Mouse (Mus musculus) CH12.LX (cell line): Measurements from ENCODE around the gene Ifrd2.
A peak's percentile ranks its signal among the peaks of the same experiment; 100 is the strongest.

Experiments used
- CHD2 ChIP-seq: IDR thresholded peaks from 2 replicates; pipeline ENCODE4 v1.6.1; 2011; ENCODE audit warnings: low read length, improper control_type of control experiment
- CTCF ChIP-seq, 2 experiments: IDR thresholded peaks in 1 of 2; conservative IDR thresholded peaks in 1 of 2; 2 replicates each; pipeline ENCODE4 v1.5.1; 2011 to 2012; ENCODE audit warnings: low read depth in 2 of 2, low read length in 2 of 2, improper control_type of control experiment in 1 of 2, inconsistent platforms in 1 of 2, mild to moderate bottlenecking in 1 of 2, moderate library complexity in 1 of 2
- MXI1 ChIP-seq: IDR thresholded peaks from 2 replicates; pipeline ENCODE4 v1.6.1; 2011; ENCODE audit warnings: mild to moderate bottlenecking, low read depth, low read length, improper control_type of control experiment
- POLR2A ChIP-seq: IDR thresholded peaks from 2 replicates; pipeline ENCODE4 v1.6.1; 2011; ENCODE audit warnings: low read depth, mild to moderate bottlenecking, improper control_type of control experiment, low read length
- RAD21 ChIP-seq: IDR thresholded peaks from 2 replicates; pipeline ENCODE4 v1.6.1; 2011; ENCODE audit warnings: low read depth, mild to moderate bottlenecking, low read length, improper control_type of control experiment, moderate library complexity
- TCF12 ChIP-seq: IDR thresholded peaks from 2 replicates; pipeline ENCODE4 v1.6.1; 2014; ENCODE audit warnings: low read depth, mild to moderate bottlenecking, inconsistent platforms, low read length, improper control_type of control experiment
- ZNF384 ChIP-seq: IDR thresholded peaks from 2 replicates; pipeline ENCODE4 v1.6.1; 2012; ENCODE audit warnings: low read depth, low read length, improper control_type of control experiment, inconsistent platforms

DNA sequence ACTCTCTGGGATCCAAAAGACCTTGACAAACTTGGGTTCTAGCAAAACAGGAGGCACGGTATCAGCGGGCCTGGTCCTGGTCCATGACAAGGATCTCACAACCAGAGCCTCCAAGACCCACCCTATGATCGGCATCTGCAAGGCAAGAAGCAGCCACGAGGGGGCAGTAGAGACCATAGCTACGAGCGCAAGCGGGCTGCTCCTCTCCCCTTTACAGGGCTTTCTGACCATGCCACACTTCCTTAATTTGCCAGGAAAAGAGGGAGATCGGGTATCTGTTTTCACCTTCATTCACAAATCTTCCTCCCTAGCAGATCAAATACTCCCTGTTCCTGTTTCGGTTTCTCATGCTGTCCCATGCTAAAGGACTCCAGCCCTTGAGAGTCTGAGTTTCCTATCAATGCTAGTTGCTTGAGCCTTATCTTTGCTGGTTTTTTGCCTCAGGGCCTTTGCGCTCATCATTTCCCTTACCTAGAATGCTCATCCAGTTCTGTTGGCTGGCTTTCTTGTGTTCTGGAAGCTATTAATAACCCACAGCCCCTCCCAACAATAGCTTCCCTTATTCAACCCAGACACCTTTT lies 14.7 kb downstream of the Ifrd2 start:
- TF ChIP-seq TCF12, result peak; percentile 58
- no peak for TF ChIP-seq ZNF384
- TF ChIP-seq CTCF (conservative IDR thresholded peaks at IDR 0.05 in 1 of 2, IDR thresholded peaks at IDR 0.05 in 1 of 2; ENCODE audit: low read depth in 2 of 2, low read length in 2 of 2), result peak; percentile 94 to 99
- TF ChIP-seq CHD2, result no peak
- TF ChIP-seq POLR2A, result peak; percentile 33; the same call in 1 of the 2 replicates
- TF ChIP-seq MXI1, result peak; percentile 19; the same call in 1 of the 2 replicates
- TF ChIP-seq RAD21, result peak; percentile 99
